In the genomic region with DNA sequence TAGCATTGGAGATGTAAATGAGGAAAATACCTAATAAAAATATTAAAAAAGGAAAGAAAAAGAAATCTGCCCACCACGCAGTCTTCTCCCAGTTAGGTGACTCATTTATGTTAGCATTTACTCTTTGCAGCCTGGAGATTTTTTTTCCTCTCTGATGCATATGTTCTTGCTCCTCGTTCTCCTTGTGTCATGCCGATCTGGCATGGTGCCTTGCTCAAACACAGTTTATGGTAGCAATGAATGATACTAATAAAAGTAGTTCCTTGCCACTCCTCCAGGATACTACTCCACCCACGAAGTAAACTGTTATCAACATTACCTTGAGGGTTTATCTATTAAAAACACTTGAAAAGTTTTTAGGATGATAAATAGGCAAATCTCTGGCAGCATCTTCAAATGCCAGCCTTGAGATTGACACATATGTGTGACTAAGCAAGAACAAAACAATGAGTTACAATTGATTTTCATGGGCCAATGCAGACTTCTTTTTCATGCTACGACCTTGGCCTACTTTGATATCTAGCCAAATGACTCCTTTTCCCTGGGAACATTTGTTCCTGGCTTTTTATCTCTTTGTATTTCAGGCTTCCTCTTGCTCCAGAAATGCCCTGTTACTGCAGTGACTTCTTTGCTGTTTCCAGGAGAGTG, we compare ENCODE assay signal across 24 mouse cellular contexts.
DNase-seq lines count a peak whose midpoint lies in the region; ATAC-seq and TF ChIP-seq lines count a peak whose summit lies in the region.
"Had no signal": no experiment of that assay in that cellular context is flagged by ENCODE, and none has a peak within 500 bp of the region (broad histone marks: within the 10 kb centered on the region; RNA-seq: fewer than 3 reads in every experiment).

No protein-coding gene starts in this region.

- no peak overlapping the region for H3K4me3 ChIP-seq in left cerebral cortex, adult 2 months
- H3K4me3 ChIP-seq in intestine, embryonic 15.5 days (replicated peaks): no peak overlapping the region
- H3K4me3 ChIP-seq: embryonic facial prominence, embryonic 10.5 days; erythroblast, embryonic 14.5 days; heart, embryonic 13.5 days; kidney, embryonic 15.5 days; limb, embryonic 13.5 days; midbrain, embryonic 13.5 days; neural tube, embryonic 15.5 days had no signal

- H3K27ac ChIP-seq in left cerebral cortex, adult 2 months: no peak overlapping the region
- no peak overlapping the region for H3K27ac ChIP-seq in intestine, embryonic 15.5 days
- H3K27ac ChIP-seq: embryonic facial prominence, embryonic 10.5 days; heart, embryonic 13.5 days; hindbrain, postnatal 0 days; kidney, embryonic 15.5 days; limb, embryonic 13.5 days; liver, embryonic 14.5 days; midbrain, embryonic 13.5 days; neural tube, embryonic 15.5 days had no signal

- no peaks in the 10 kb centered on the region for H3K9me3 ChIP-seq in intestine, embryonic 15.5 days
- H3K9me3 ChIP-seq: embryonic facial prominence, embryonic 10.5 days; G1E; heart, embryonic 13.5 days; kidney, embryonic 15.5 days; limb, embryonic 13.5 days; midbrain, embryonic 13.5 days; neural tube, embryonic 15.5 days had no signal

- peak; percentile 20 to 26 for DNase-seq in left cerebral cortex, adult 2 months (ENCODE audit: extremely low spot score in 1 of 2, low spot score in 2 of 2)
- DNase-seq in left cerebral cortex, adult 11 months (ENCODE audit: low spot score): no peak
- peak; percentile 29 for DNase-seq in Muller cell, postnatal 12 days (ENCODE audit: inconsistent ontology term)
- peak; percentile 20 to 40 for DNase-seq in adrenal gland, adult 18-20 months (ENCODE audit: low spot score in 2 of 2)
- DNase-seq in T-cell, adult 2 months (ENCODE audit: low spot score): no peak
- DNase-seq in B cell, adult 2 months: no peak
- DNase-seq: cerebellum, postnatal 36 days; heart, postnatal 36 days; thymus, postnatal 4 days had no signal

- TF ChIP-seq CTCF in left cerebral cortex, adult 2 months (IDR thresholded peaks at IDR 0.05): no peak

- H3K9ac ChIP-seq in intestine, embryonic 15.5 days: no peak overlapping the region
- H3K9ac ChIP-seq: heart, embryonic 13.5 days; kidney, embryonic 15.5 days; limb, embryonic 13.5 days; liver, embryonic 14.5 days; midbrain, embryonic 13.5 days; neural tube, embryonic 15.5 days had no signal

- H3K27me3 ChIP-seq in intestine, embryonic 15.5 days (replicated peaks): no peaks in the 10 kb centered on the region
- H3K27me3 ChIP-seq: heart, embryonic 13.5 days; kidney, embryonic 15.5 days; limb, embryonic 13.5 days; midbrain, embryonic 13.5 days; neural tube, embryonic 15.5 days had no signal

- no peaks in the 10 kb centered on the region for H3K4me1 ChIP-seq in intestine, embryonic 15.5 days (replicated peaks)
- H3K4me1 ChIP-seq: embryonic facial prominence, embryonic 10.5 days; kidney, embryonic 15.5 days; limb, embryonic 13.5 days; midbrain, embryonic 13.5 days; neural tube, embryonic 15.5 days had no signal

- WGBS in intestine, embryonic 15.5 days: 55% methylated on average over 5 of the region's 5 CpGs

- ATAC-seq in intestine, embryonic 15.5 days: peak; percentile 84
- no peak for ATAC-seq in inflammation-experienced regulatory T-cells, adult 6 months
- ATAC-seq: CD4-positive, CD25-positive, alpha-beta regulatory T cell, adult 4 months; forebrain, embryonic 14.5 days; hindbrain, postnatal 0 days; lung, postnatal 0 days; midbrain, embryonic 13.5 days had no signal

- intact Hi-C loops in left cerebral cortex, adult 2 months (cut with DNase I): loop anchor here (5.0 kb wide), 1 partner anchor 67 kb away; the partner anchor contains the start of gene Dync1i1

- no peaks in the 10 kb centered on the region for H3K36me3 ChIP-seq in intestine, embryonic 15.5 days
- H3K36me3 ChIP-seq: embryonic facial prominence, embryonic 10.5 days; G1E; heart, embryonic 13.5 days; kidney, embryonic 15.5 days; limb, embryonic 13.5 days; midbrain, embryonic 13.5 days; neural tube, embryonic 15.5 days had no signal

- no peak overlapping the region for H3K4me2 ChIP-seq in intestine, embryonic 15.5 days (replicated peaks)
- H3K4me2 ChIP-seq: heart, embryonic 13.5 days; kidney, embryonic 15.5 days; limb, embryonic 13.5 days; midbrain, embryonic 13.5 days; neural tube, embryonic 15.5 days had no signal

Comparison
In these comparisons a context has a peak if more than half of its experiments do, and no peak if none do; other contexts are left out.
1. DNase-seq: peak in left cerebral cortex, adult 2 months (2 of 2), Muller cell, postnatal 12 days (single experiment) and adrenal gland, adult 18-20 months (2 of 2); none in left cerebral cortex, adult 11 months (single experiment), T-cell, adult 2 months (single experiment) and B cell, adult 2 months (0 of 2).